Mouse (Mus musculus) cerebellum, adult 9-10 months (tissue): ENCODE measurements at regions not wholly inside any gene's neighbourhood (a gene's known extent, or its start where the extent isn't known, plus 50 kb on each side); places are given as distances from the start of the nearest gene placed in this dataset.
A peak's percentile ranks its signal among the peaks of the same experiment; 100 is the strongest.

Experiments used
- DNase-seq: peaks from one replicate; pipeline ENCODE4 v3.0.0; 2022

- DNase-seq, result peak; percentile 41
These were observed 158.8 kb upstream of the Phyhipl start for GRCm38 (mm10) chr10:70814354-70815131.

- DNase-seq, result no peak
These were observed 153.6 kb upstream of the Phyhipl start for GRCm38 (mm10) chr10:70809411-70809810.

GRCm38 (mm10) chr10:70806786-70807385 lies 151.1 kb upstream of the Phyhipl start:
- DNase-seq, result peak; percentile 39

- DNase-seq, result no peak
These were observed 145.1 kb upstream of the Phyhipl start for GRCm38 (mm10) chr10:70800736-70801306.

GRCm38 (mm10) chr10:70799906-70800305 lies 144.1 kb upstream of the Phyhipl start:
- DNase-seq, result no peak

- DNase-seq, result no peak
These were observed 143.5 kb upstream of the Phyhipl start for GRCm38 (mm10) chr10:70799191-70799742.

GRCm38 (mm10) chr10:70788814-70789452 lies 133.2 kb upstream of the Phyhipl start:
- DNase-seq, result peak; percentile 39

GRCm38 (mm10) chr10:70781036-70781435 lies 125.3 kb upstream of the Phyhipl start:
- no peak for DNase-seq

- no peak for DNase-seq
These were observed 122.8 kb upstream of the Phyhipl start for GRCm38 (mm10) chr10:70778596-70778995.

- no peak for DNase-seq
These were observed 118.8 kb upstream of the Phyhipl start for GRCm38 (mm10) chr10:70774571-70774970.

GRCm38 (mm10) chr10:70774159-70774558 lies 118.4 kb upstream of the Phyhipl start:
- DNase-seq, result no peak

GRCm38 (mm10) chr10:70767461-70767860 lies 111.7 kb upstream of the Phyhipl start:
- no peak for DNase-seq

- no peak for DNase-seq
These were observed 111.1 kb upstream of the Phyhipl start for GRCm38 (mm10) chr10:70766869-70767268.

- peak; percentile 28 for DNase-seq
These were observed 110.7 kb upstream of the Phyhipl start for GRCm38 (mm10) chr10:70766450-70766849.

- no peak for DNase-seq
These were observed 107.4 kb upstream of the Phyhipl start for GRCm38 (mm10) chr10:70763206-70763605.

GRCm38 (mm10) chr10:70759686-70760085 lies 103.9 kb upstream of the Phyhipl start:
- DNase-seq, result no peak

GRCm38 (mm10) chr10:70751771-70752170 lies 96.0 kb upstream of the Phyhipl start:
- no peak for DNase-seq

- DNase-seq, result no peak
These were observed 94.8 kb upstream of the Phyhipl start for GRCm38 (mm10) chr10:70750356-70751145.

GRCm38 (mm10) chr10:70746612-70747011 lies 90.8 kb upstream of the Phyhipl start:
- DNase-seq, result no peak

GRCm38 (mm10) chr10:70741909-70742308 lies 86.1 kb upstream of the Phyhipl start:
- DNase-seq, result no peak

- no peak for DNase-seq
These were observed 84.3 kb upstream of the Phyhipl start for GRCm38 (mm10) chr10:70740095-70740494.

- DNase-seq, result no peak
These were observed 83.7 kb upstream of the Phyhipl start for GRCm38 (mm10) chr10:70739348-70739966.
